Mouse (Mus musculus) cerebellum, adult 2 months (tissue): ENCODE results near the gene Myo1c. TPM values are rescaled to one million over a fixed set of nuclear protein-coding genes. Genes with fewer than 3 reads are reported as not detected.

ENCODE experiments used
- DNase-seq, 2 experiments: peaks; one replicate each; pipeline ENCODE4 v3.0.0; 2021
- H3K27ac ChIP-seq: fragments of 200-500 bp; 2 replicates; pipeline ENCODE4 v1.5.1; 2012; ENCODE audit warnings: low read length, control low read depth, inconsistent platforms; ENCODE audit not compliant: insufficient read depth
- H3K27me3 ChIP-seq: fragments of 200-500 bp; 2 replicates; pipeline ENCODE4 v1.6.1; 2012; ENCODE audit warnings: inconsistent platforms, mild to moderate bottlenecking, low read length, moderate library complexity; ENCODE audit not compliant: control insufficient read depth, insufficient read depth
- H3K4me1 ChIP-seq: fragments of 200-500 bp; 2 replicates; pipeline ENCODE4 v1.6.1; 2011; ENCODE audit warnings: low read length; ENCODE audit not compliant: control insufficient read depth, insufficient read depth
- H3K4me3 ChIP-seq: fragments of 200-500 bp; replicated peaks from 2 replicates; pipeline ENCODE3; 2011; ENCODE audit warnings: mild to moderate bottlenecking, low read depth, low read length, control low read depth; ENCODE audit not compliant: insufficient read depth
- CTCF ChIP-seq: fragments of 200-500 bp; IDR thresholded peaks from 2 replicates; pipeline ENCODE4 v1.5.1; 2011; ENCODE audit warnings: low read depth, mild to moderate bottlenecking, control low read depth, low read length, moderate library complexity, borderline replicate concordance; ENCODE audit not compliant: insufficient read depth
- POLR2A ChIP-seq: fragments of 200-500 bp; IDR thresholded peaks from 2 replicates; pipeline ENCODE4 v1.6.1; 2011; ENCODE audit warnings: low read length, control low read depth, borderline replicate concordance; ENCODE audit not compliant: insufficient read depth
- WGBS: fragments of 180-500 bp; shearing (Covaris S2); methylation state at CpG from one replicate; pipeline ENCODE4 v1.1.7; 2018; 5-methylcytosine and 5-hydroxymethylcytosine counted together
- polyA plus RNA-seq: library from polyadenylated mRNA; depleted of rRNA; stranded (reverse); fragments of >200 nt; gene quantifications from 2 replicates; pipeline ENCODE4 v1.2.3, GENCODE M21; 2012

The Myo1c gene
- polyA plus RNA-seq, 1 experiment: 26.9 TPM

DNA sequence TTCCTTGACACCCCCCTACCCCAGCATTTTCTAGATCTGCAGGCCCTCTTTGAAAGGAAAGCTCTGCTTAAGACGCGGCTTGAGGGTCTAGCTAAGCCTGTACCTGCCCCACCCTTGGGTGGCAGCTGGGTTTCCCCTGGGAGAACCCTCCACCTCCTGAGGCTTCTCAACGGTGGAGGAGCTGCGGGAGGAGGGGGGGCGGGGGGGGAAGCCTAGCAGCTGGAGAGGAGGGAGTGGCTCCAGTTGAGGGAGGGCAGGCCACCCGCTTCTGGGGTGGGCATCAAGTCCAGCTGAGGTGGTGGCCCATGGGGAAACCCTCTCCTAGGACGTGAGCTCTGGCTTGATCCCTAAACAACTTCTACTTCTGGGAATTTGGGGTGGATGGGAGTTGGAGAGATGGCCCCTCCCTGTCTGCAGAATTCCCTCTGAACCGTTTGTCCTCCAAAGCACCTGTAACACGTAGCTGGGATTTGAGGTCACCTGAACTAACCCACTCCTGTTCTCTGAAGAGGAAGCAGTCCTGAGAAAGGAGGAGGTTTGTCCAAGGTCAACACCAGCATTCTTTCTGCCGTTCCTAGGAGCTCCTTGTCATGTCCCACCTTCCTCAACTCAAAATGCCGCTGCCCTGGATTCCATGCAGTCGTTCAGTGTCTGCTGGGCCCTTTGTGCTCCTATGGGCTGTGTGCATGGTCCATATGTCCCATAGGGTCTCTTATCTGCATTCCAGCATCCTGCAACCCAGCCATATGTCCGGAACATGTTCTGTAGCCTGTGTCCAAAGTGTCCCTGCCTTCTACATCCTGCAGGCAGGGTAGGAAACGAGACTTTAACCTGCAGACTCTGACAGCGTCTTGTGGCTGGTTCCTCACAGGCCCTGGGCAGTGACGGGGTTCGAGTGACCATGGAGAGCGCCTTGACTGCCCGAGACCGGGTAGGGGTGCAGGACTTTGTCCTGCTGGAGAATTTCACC lies 6.6 kb downstream of the Myo1c start:
- no peak for DNase-seq

DNA sequence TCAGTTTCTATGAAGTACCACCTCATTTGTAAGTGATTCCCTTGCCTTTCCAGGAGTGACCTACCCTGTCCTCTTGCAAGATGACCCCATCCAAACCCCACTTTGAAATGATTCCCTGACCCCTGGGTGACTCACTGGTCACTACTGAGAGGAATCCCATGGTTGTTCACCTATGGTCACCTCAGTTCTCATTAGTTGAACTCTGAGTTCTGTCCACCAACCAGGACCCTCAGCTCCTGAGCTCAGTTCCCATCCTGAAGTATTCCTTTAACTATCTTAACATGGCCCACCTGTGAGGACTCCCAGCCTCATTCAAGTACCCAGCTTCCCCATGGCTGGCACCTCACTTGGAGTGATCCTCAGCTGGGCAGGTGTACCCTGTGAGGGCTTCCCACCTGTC lies 7.5 kb downstream of the Myo1c start:
- no peak overlapping the region for H3K4me3 ChIP-seq
- no peak for DNase-seq
- no peak for TF ChIP-seq CTCF
- TF ChIP-seq POLR2A: no peak
- H3K27ac ChIP-seq: no peak overlapping the region
- peaks cover 22% of the 10 kb centered on the region for H3K4me1 ChIP-seq
- no peaks in the 10 kb centered on the region for H3K27me3 ChIP-seq

More for the DNA sequence above, 6.6 kb downstream of the Myo1c start:
- H3K27ac ChIP-seq: no peak overlapping the region
- H3K4me1 ChIP-seq: peaks cover 22% of the 10 kb centered on the region
- WGBS: 68% methylated on average over 20 of the region's 20 CpGs
- H3K27me3 ChIP-seq: no peaks in the 10 kb centered on the region
- TF ChIP-seq CTCF (no peak), POLR2A (no peak)
- peak overlapping the region; percentile 90 for H3K4me3 ChIP-seq

- H3K27me3 ChIP-seq: no peaks in the 10 kb centered on the region
- DNase-seq: no peak
- TF ChIP-seq CTCF: no peak
- no peak for TF ChIP-seq POLR2A
- 90% methylated on average over 13 of the region's 13 CpGs for WGBS
- H3K4me3 ChIP-seq: no peak overlapping the region
- peaks cover 19% of the 10 kb centered on the region for H3K4me1 ChIP-seq
- H3K27ac ChIP-seq: no peak overlapping the region
Measured at GRCm38 (mm10) chr11:75658311-75658710, 8.0 kb downstream of the Myo1c start.

DNA sequence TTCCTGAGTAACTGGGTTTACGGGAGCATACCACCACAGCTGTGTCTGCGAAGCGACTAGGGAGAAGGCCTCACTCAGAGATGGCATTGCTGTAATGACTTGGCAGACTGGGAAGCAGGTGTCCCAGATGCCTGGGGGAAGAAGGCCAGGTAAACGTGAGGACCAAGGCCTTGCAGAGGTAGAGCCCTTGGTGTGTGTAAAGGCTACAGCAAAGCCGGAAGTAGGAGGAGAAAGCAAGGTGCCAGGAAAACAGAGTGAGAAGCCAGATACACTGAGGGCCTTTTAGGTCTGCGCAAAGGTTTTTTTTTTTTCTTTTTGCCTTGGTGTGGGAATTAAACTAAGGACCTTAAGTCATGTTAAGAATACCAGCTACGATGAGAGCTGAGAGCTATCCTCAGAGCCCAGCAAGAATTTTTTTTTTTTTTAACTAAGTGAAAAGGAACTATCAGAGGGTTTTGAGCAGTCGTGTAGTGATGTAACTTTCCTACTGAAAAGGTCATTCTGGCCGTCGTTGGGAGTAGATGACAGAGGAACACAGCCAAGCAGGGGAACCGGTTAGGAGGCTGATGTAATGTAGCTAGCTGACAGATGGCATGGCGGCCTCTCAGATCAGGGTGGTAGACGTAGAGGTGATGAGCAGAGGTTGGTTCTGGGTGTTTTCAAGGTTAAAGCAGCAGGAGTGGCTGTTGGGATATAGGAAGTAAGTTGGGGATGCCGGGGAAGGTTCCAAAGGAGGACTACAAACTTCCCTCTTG lies 8.9 kb downstream of the Myo1c start:
- WGBS: 52% methylated on average over 14 of the region's 14 CpGs
- peaks cover 17% of the 10 kb centered on the region for H3K4me1 ChIP-seq
- peak in 1 of 2 experiments; percentile 53 for DNase-seq
- H3K27ac ChIP-seq: no peak overlapping the region; the same call in 1 of the 2 replicates
- no peak overlapping the region for H3K4me3 ChIP-seq
- H3K27me3 ChIP-seq: no peaks in the 10 kb centered on the region
- TF ChIP-seq CTCF: no peak
- TF ChIP-seq POLR2A: no peak

- Histone ChIP-seq H3K27me3 (no peaks in the 10 kb centered on the region), H3K4me3 (no peak overlapping the region), H3K27ac (no peak overlapping the region), H3K4me1 (peaks cover 13% of the 10 kb centered on the region)
- WGBS: 86% methylated on average over 12 of the region's 12 CpGs
- TF ChIP-seq CTCF: no peak
- TF ChIP-seq POLR2A: no peak
- no peak for DNase-seq
Measured at GRCm38 (mm10) chr11:75660081-75660590, 9.8 kb downstream of the Myo1c start.

DNA sequence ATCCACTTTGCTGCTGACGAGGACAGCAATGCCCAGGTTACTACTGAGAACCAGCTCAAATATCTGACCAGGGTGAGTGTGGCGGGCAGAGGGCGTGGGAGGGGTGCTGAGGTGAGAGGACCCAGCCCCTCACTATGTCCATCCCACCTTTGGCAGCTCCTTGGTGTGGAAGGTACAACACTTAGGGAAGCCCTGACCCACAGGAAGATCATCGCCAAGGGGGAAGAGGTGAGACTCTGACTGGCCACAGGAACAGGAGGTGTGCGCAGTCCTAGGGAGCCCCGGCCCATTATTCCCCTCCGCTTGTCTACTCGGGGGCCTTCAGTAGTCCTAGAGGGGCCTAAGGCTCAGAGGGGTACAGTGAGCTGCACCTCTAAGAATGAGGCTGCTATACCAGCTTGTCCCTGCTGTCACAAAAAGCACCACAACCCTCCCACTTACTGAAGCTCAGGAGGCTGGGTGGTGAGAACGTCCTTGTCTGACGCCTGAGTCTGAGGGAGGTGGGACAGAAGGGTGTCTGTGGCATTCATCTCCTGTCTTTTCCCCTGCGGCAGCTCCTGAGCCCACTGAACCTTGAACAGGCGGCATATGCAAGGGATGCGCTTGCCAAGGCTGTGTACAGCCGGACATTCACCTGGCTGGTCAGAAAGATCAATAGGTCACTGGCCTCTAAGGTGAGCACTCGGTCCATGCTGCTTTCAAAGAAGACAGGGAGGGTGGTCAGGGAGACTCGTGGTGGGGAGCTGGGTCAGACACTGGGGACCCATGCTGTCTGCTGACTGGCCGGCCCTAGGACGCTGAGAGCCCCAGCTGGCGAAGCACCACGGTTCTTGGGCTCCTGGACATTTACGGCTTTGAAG lies 10.9 kb downstream of the Myo1c start:
- H3K27ac ChIP-seq: no peak overlapping the region
- H3K4me3 ChIP-seq: no peak overlapping the region
- 89% methylated on average over 21 of the region's 21 CpGs for WGBS
- TF ChIP-seq CTCF (no peak), POLR2A (no peak)
- H3K4me1 ChIP-seq: peaks cover 12% of the 10 kb centered on the region
- DNase-seq: no peak
- H3K27me3 ChIP-seq: no peaks in the 10 kb centered on the region

DNA sequence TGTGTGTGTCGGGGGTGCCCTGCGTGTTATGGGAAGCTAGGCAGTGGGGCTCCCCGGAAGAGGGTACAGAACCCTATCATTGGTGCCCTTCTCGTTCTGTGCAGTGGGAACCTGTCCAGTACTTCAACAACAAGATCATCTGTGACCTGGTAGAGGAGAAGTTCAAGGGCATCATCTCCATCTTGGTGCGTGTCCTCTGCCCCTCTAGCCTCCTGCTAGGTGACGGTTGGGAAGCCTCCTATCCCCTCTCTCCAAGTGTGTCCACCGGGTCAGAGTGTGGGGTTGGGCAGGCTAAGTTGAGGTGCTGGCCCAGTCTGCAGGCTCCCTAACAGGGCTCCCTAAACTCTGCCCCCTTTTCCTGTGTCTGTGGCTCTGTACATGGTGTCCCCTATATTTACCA lies 11.8 kb downstream of the Myo1c start:
- 94% methylated on average over 7 of the region's 7 CpGs for WGBS
- Histone ChIP-seq H3K27ac (no peak overlapping the region), H3K27me3 (no peaks in the 10 kb centered on the region), H3K4me3 (no peak overlapping the region), H3K4me1 (peaks cover 7% of the 10 kb centered on the region)
- no peak for DNase-seq
- no peak for TF ChIP-seq CTCF
- TF ChIP-seq POLR2A: no peak
